Comparison of ENCODE assay signal across 8 mouse cellular contexts in the genomic region with DNA sequence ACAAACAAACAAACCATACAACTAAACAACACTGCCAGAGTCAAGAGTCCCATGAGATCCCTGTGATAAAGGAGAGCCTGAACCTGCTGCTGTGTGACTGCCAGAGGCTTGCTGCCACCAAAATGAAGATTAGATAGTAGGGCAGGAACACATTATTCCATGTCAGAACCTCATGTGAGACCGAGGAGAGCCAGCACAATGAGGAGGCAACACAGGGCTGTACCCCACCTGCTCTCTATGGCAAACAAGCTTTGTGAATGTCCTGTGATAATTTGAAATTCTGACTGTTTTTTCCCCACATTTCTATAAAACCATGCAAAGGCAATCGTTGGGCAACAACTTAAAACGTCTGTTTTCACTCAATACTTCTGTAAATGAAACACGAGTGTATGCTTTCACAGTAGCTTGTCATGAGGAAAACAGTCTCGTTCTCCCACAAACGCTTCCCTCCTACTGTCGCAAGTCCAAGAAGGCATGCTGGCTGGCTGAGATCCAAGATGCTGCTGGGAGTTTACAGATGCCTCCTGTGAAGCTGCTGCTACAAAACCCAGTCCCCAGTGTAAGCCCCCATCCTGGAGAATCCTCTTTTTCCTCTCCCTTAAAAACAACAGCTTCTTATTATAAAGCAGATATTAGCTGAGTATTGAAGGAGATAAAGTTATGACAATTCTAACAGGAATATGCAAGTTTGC.
DNase-seq lines count a peak whose midpoint lies in the region; ATAC-seq lines count a peak whose summit lies in the region.

No protein-coding gene starts in this region.

- no peak for ATAC-seq in monocyte, adult 5-6 weeks (replicated peaks; ENCODE audit: insufficient number of reproducible peaks, low FRiP score, low TSS enrichment, poor library complexity, severe bottlenecking)

- DNase-seq in cerebellum, adult 9-11 months: peak; percentile 3
- DNase-seq in cerebellum, adult 11-12 months: no peak
- DNase-seq in left cerebral cortex, adult 18-20 months (ENCODE audit: low spot score in 2 of 2): peak; percentile 45 to 52
- no peak for DNase-seq in left cerebral cortex, adult 11 months (ENCODE audit: low spot score)
- peak; percentile 42 to 60 for DNase-seq in frontal cortex, postnatal 36 days (ENCODE audit: low spot score in 2 of 2)
- DNase-seq in lung, postnatal 4 days: peak; percentile 13 to 24
- no peak for DNase-seq in yolk sac, embryonic 10.5 days (ENCODE audit: low spot score)

Comparison
In these comparisons a context has a peak if more than half of its experiments do, and no peak if none do; other contexts are left out.
1. DNase-seq: peak in cerebellum, adult 9-11 months (single experiment), left cerebral cortex, adult 18-20 months (2 of 2), frontal cortex, postnatal 36 days (2 of 2) and lung, postnatal 4 days (2 of 2); none in cerebellum, adult 11-12 months (single experiment), left cerebral cortex, adult 11 months (single experiment) and yolk sac, embryonic 10.5 days (single experiment).